Mouse (Mus musculus): ENCODE results near the gene Ank3. TPM values are rescaled to one million over a fixed set of nuclear protein-coding genes. Genes with fewer than 3 reads are reported as not detected.

Gene Ank3
- polyA plus RNA-seq, 1 experiment from 2014 or later, result 24.7 TPM

- H3K4me1 ChIP-seq (replicated peaks; ENCODE audit: control insufficient read depth, insufficient read depth, low read length), result no peaks in the 10 kb centered on the region
- H3K27me3 ChIP-seq (replicated peaks; ENCODE audit: control insufficient read depth, insufficient read depth, low read length), result no peaks in the 10 kb centered on the region
- H3K9ac ChIP-seq (ENCODE audit: low read length), result no peak overlapping the region
- H3K27ac ChIP-seq (ENCODE audit: low read depth), result no peak overlapping the region
- no peaks in the 10 kb centered on the region for H3K9me3 ChIP-seq (ENCODE audit: control insufficient read depth, low read length)
- no peaks in the 10 kb centered on the region for H3K36me3 ChIP-seq (ENCODE audit: control insufficient read depth, insufficient read depth, low read length)
- no peak for ATAC-seq (replicated peaks; ENCODE audit: low FRiP score, low TSS enrichment, low read depth)
- no peak for DNase-seq (ENCODE audit: low spot score)
- 88% methylated on average over 7 of the region's 7 CpGs for WGBS
- H3K4me2 ChIP-seq (ENCODE audit: low read length), result no peak overlapping the region
- no peak overlapping the region for H3K4me3 ChIP-seq (ENCODE audit: low read depth, low read length)
Observed at GRCm38 (mm10) chr10:69831568-69831967, 433.0 kb downstream of the Ank3 start.

GRCm38 (mm10) chr10:69832241-69832640, 433.7 kb downstream of the Ank3 start:
- Histone ChIP-seq H3K4me3 (ENCODE audit: low read depth, low read length) (no peak overlapping the region), H3K36me3 (ENCODE audit: control insufficient read depth, insufficient read depth, low read length) (no peaks in the 10 kb centered on the region), H3K9ac (ENCODE audit: low read length) (no peak overlapping the region), H3K27ac (ENCODE audit: low read depth) (no peak overlapping the region), H3K4me1 (replicated peaks; ENCODE audit: control insufficient read depth, insufficient read depth, low read length) (no peaks in the 10 kb centered on the region), H3K27me3 (replicated peaks; ENCODE audit: control insufficient read depth, insufficient read depth, low read length) (no peaks in the 10 kb centered on the region), H3K4me2 (ENCODE audit: low read length) (no peak overlapping the region), H3K9me3 (ENCODE audit: control insufficient read depth, low read length) (no peaks in the 10 kb centered on the region)
- ATAC-seq (replicated peaks; ENCODE audit: low FRiP score, low TSS enrichment, low read depth), result no peak
- no peak for DNase-seq (ENCODE audit: low spot score)
- WGBS, result 80% methylated on average over 4 of the region's 4 CpGs

- DNase-seq (ENCODE audit: low spot score) (no peak), ATAC-seq (replicated peaks; ENCODE audit: low FRiP score, low TSS enrichment, low read depth) (no peak)
- Histone ChIP-seq H3K4me1 (replicated peaks; ENCODE audit: control insufficient read depth, insufficient read depth, low read length) (no peaks in the 10 kb centered on the region), H3K9ac (ENCODE audit: low read length) (no peak overlapping the region), H3K4me3 (ENCODE audit: low read depth, low read length) (no peak overlapping the region), H3K36me3 (ENCODE audit: control insufficient read depth, insufficient read depth, low read length) (no peaks in the 10 kb centered on the region), H3K9me3 (ENCODE audit: control insufficient read depth, low read length) (no peaks in the 10 kb centered on the region), H3K27ac (ENCODE audit: low read depth) (no peak overlapping the region), H3K4me2 (ENCODE audit: low read length) (no peak overlapping the region), H3K27me3 (replicated peaks; ENCODE audit: control insufficient read depth, insufficient read depth, low read length) (no peaks in the 10 kb centered on the region)
- 92% methylated on average over 7 of the region's 7 CpGs for WGBS
Observed at GRCm38 (mm10) chr10:69832822-69833221, 434.2 kb downstream of the Ank3 start.

GRCm38 (mm10) chr10:69834700-69835099, 436.1 kb downstream of the Ank3 start:
- H3K36me3 ChIP-seq (ENCODE audit: control insufficient read depth, insufficient read depth, low read length), result no peaks in the 10 kb centered on the region
- H3K4me3 ChIP-seq (ENCODE audit: low read depth, low read length), result no peak overlapping the region
- H3K9me3 ChIP-seq (ENCODE audit: control insufficient read depth, low read length), result no peaks in the 10 kb centered on the region
- H3K9ac ChIP-seq (ENCODE audit: low read length), result no peak overlapping the region
- no peak overlapping the region for H3K27ac ChIP-seq (ENCODE audit: low read depth)
- WGBS, result 48% methylated on average over 4 of the region's 4 CpGs
- no peaks in the 10 kb centered on the region for H3K27me3 ChIP-seq (replicated peaks; ENCODE audit: control insufficient read depth, insufficient read depth, low read length)
- ATAC-seq (replicated peaks; ENCODE audit: low FRiP score, low TSS enrichment, low read depth) (no peak), DNase-seq (ENCODE audit: low spot score) (no peak)
- H3K4me2 ChIP-seq (ENCODE audit: low read length), result no peak overlapping the region
- 0 out of 2 replicates have a peak, but pooled peaks cover 4% of the 10 kb centered on the region for H3K4me1 ChIP-seq (replicated peaks; ENCODE audit: control insufficient read depth, insufficient read depth, low read length)

- ATAC-seq (replicated peaks; ENCODE audit: low FRiP score, low TSS enrichment, low read depth) (peak; percentile 64; the same call in 1 of the 2 replicates), DNase-seq (ENCODE audit: low spot score) (peak; percentile 72)
- WGBS, result 52% methylated on average over 4 of the region's 4 CpGs
- no peaks in the 10 kb centered on the region for H3K36me3 ChIP-seq (ENCODE audit: control insufficient read depth, insufficient read depth, low read length)
- no peak overlapping the region for H3K27ac ChIP-seq (ENCODE audit: low read depth)
- H3K4me1 ChIP-seq (replicated peaks; ENCODE audit: control insufficient read depth, insufficient read depth, low read length), result no peaks in the 10 kb centered on the region
- no peak overlapping the region for H3K4me3 ChIP-seq (ENCODE audit: low read depth, low read length)
- no peaks in the 10 kb centered on the region for H3K9me3 ChIP-seq (ENCODE audit: control insufficient read depth, low read length)
- no peak overlapping the region for H3K9ac ChIP-seq (ENCODE audit: low read length)
- no peaks in the 10 kb centered on the region for H3K27me3 ChIP-seq (replicated peaks; ENCODE audit: control insufficient read depth, insufficient read depth, low read length)
- H3K4me2 ChIP-seq (ENCODE audit: low read length), result no peak overlapping the region
Observed at GRCm38 (mm10) chr10:69845749-69846148, 447.2 kb downstream of the Ank3 start.

- no peak overlapping the region for H3K4me3 ChIP-seq (ENCODE audit: low read depth, low read length)
- H3K27me3 ChIP-seq (replicated peaks; ENCODE audit: control insufficient read depth, insufficient read depth, low read length), result no peaks in the 10 kb centered on the region
- ATAC-seq (replicated peaks; ENCODE audit: low FRiP score, low TSS enrichment, low read depth) (no peak), DNase-seq (ENCODE audit: low spot score) (no peak)
- 61% methylated on average over 5 of the region's 5 CpGs for WGBS
- no peaks in the 10 kb centered on the region for H3K36me3 ChIP-seq (ENCODE audit: control insufficient read depth, insufficient read depth, low read length)
- H3K4me1 ChIP-seq (replicated peaks; ENCODE audit: control insufficient read depth, insufficient read depth, low read length), result no peaks in the 10 kb centered on the region
- H3K9me3 ChIP-seq (ENCODE audit: control insufficient read depth, low read length), result no peaks in the 10 kb centered on the region
- H3K27ac ChIP-seq (ENCODE audit: low read depth), result no peak overlapping the region
- H3K9ac ChIP-seq (ENCODE audit: low read length), result no peak overlapping the region
- H3K4me2 ChIP-seq (ENCODE audit: low read length), result no peak overlapping the region
Observed at GRCm38 (mm10) chr10:69852366-69853091, 454.0 kb downstream of the Ank3 start.

GRCm38 (mm10) chr10:69854587-69855185, 456.1 kb downstream of the Ank3 start:
- no peak overlapping the region for H3K27ac ChIP-seq (ENCODE audit: low read depth)
- no peak for ATAC-seq (replicated peaks; ENCODE audit: low FRiP score, low TSS enrichment, low read depth)

GRCm38 (mm10) chr10:69858011-69858410, 459.4 kb downstream of the Ank3 start:
- H3K27ac ChIP-seq (ENCODE audit: low read depth), result no peak overlapping the region
- H3K4me3 ChIP-seq (ENCODE audit: low read depth, low read length), result no peak overlapping the region
- no peak overlapping the region for H3K4me2 ChIP-seq (ENCODE audit: low read length)
- ATAC-seq (replicated peaks; ENCODE audit: low FRiP score, low TSS enrichment, low read depth) (no peak), DNase-seq (ENCODE audit: low spot score) (no peak)
- 87% methylated on average over 9 of the region's 9 CpGs for WGBS
- H3K4me1 ChIP-seq (replicated peaks; ENCODE audit: control insufficient read depth, insufficient read depth, low read length), result peaks cover 7% of the 10 kb centered on the region; the same call in 1 of the 2 replicates
- H3K36me3 ChIP-seq (ENCODE audit: control insufficient read depth, insufficient read depth, low read length), result no peaks in the 10 kb centered on the region
- H3K9me3 ChIP-seq (ENCODE audit: control insufficient read depth, low read length), result no peaks in the 10 kb centered on the region
- no peak overlapping the region for H3K9ac ChIP-seq (ENCODE audit: low read length)
- no peaks in the 10 kb centered on the region for H3K27me3 ChIP-seq (replicated peaks; ENCODE audit: control insufficient read depth, insufficient read depth, low read length)

More at GRCm38 (mm10) chr10:69854587-69855185, 456.1 kb downstream of the Ank3 start:
- Histone ChIP-seq H3K4me3 (ENCODE audit: low read depth, low read length) (no peak overlapping the region), H3K4me2 (ENCODE audit: low read length) (no peak overlapping the region), H3K9ac (ENCODE audit: low read length) (no peak overlapping the region), H3K4me1 (replicated peaks; ENCODE audit: control insufficient read depth, insufficient read depth, low read length) (peaks cover 7% of the 10 kb centered on the region; the same call in 1 of the 2 replicates), H3K27me3 (replicated peaks; ENCODE audit: control insufficient read depth, insufficient read depth, low read length) (no peaks in the 10 kb centered on the region), H3K36me3 (ENCODE audit: control insufficient read depth, insufficient read depth, low read length) (no peaks in the 10 kb centered on the region), H3K9me3 (ENCODE audit: control insufficient read depth, low read length) (no peaks in the 10 kb centered on the region)
- DNase-seq (ENCODE audit: low spot score), result no peak
- 90% methylated on average over 8 of the region's 8 CpGs for WGBS

All from intestine, embryonic 14.5 days (tissue).